Mouse (Mus musculus): ENCODE data around the gene Slitrk3.
"Not testable (repeated sequence)": the region's sequence is repeated elsewhere in the genome, so short reads cannot be mapped to it uniquely, and the experiment has no call there.

Slitrk3 gene

GRCm38 (mm10) chr3:73057197-73057811 lies at the start of gene Slitrk3:
Gene Slitrk3, minus strand, starts transcription at chr3:73057803.
- DNase-seq, result no peak

GRCm38 (mm10) chr3:73094445-73094844 lies 36.8 kb upstream of the Slitrk3 start:
- DNase-seq, result not testable (repeated sequence)

- no peak for DNase-seq
These were observed 27.0 kb upstream of the Slitrk3 start for GRCm38 (mm10) chr3:73084620-73085019.

- no peak for DNase-seq
These were observed 8.5 kb upstream of the Slitrk3 start for GRCm38 (mm10) chr3:73065823-73066755.

- no peak for DNase-seq
These were observed 587 bp upstream of the Slitrk3 start for GRCm38 (mm10) chr3:73058190-73058589.

- DNase-seq, result no peak
These were observed 959 bp downstream of the Slitrk3 start for GRCm38 (mm10) chr3:73056492-73057196.

- DNase-seq, result no peak
These were observed 1.6 kb downstream of the Slitrk3 start for GRCm38 (mm10) chr3:73056044-73056438.

- DNase-seq, result no peak
These were observed 2.1 kb downstream of the Slitrk3 start for GRCm38 (mm10) chr3:73055399-73056043.

- no peak for DNase-seq
These were observed 4.1 kb downstream of the Slitrk3 start for GRCm38 (mm10) chr3:73053451-73053931.

GRCm38 (mm10) chr3:73046248-73046647 lies 11.4 kb downstream of the Slitrk3 start:
- no peak for DNase-seq

GRCm38 (mm10) chr3:73042256-73042655 lies 15.3 kb downstream of the Slitrk3 start:
- DNase-seq, result no peak

- DNase-seq, result no peak
These were observed 51.6 kb downstream of the Slitrk3 start for GRCm38 (mm10) chr3:73006045-73006444.

GRCm38 (mm10) chr3:73002933-73003696 lies 54.5 kb downstream of the Slitrk3 start:
- DNase-seq, result no peak

- no peak for DNase-seq
These were observed 60.1 kb downstream of the Slitrk3 start for GRCm38 (mm10) chr3:72997517-72997916.

Data from thymus, adult 18-20 months (tissue).